Mouse (Mus musculus): ENCODE data around the gene Adsl. TPM values are rescaled to one million over a fixed set of nuclear protein-coding genes. Genes with fewer than 3 reads are reported as not detected.

Adsl gene
- polyA plus RNA-seq, 1 experiment from 2014 or later: 101 TPM

GRCm38 (mm10) chr15:81012359-81012758, 64.1 kb downstream of the Adsl start:
- no peak for ATAC-seq
- whole genome bisulfite sequencing: 91% methylated on average over 4 of the region's 4 CpGs

GRCm38 (mm10) chr15:81013186-81013585, 64.9 kb downstream of the Adsl start:
- Histone ChIP-seq H3K27ac (no peak overlapping the region), H3K9ac (replicated peaks) (no peak overlapping the region), H3K27me3 (no peaks in the 10 kb centered on the region), H3K4me3 (replicated peaks) (no peak overlapping the region), H3K4me2 (replicated peaks) (no peak overlapping the region), H3K4me1 (replicated peaks) (no peaks in the 10 kb centered on the region), H3K9me3 (no peaks in the 10 kb centered on the region), H3K36me3 (peaks cover 98% of the 10 kb centered on the region)
- ATAC-seq: no peak
- 85% methylated on average over 7 of the region's 7 CpGs for WGBS

More at GRCm38 (mm10) chr15:81012359-81012758, 64.1 kb downstream of the Adsl start:
- Histone ChIP-seq H3K4me1 (replicated peaks) (no peaks in the 10 kb centered on the region), H3K9me3 (no peaks in the 10 kb centered on the region), H3K27me3 (no peaks in the 10 kb centered on the region), H3K4me3 (replicated peaks) (no peak overlapping the region), H3K4me2 (replicated peaks) (no peak overlapping the region), H3K36me3 (peaks cover 98% of the 10 kb centered on the region), H3K27ac (no peak overlapping the region), H3K9ac (replicated peaks) (no peak overlapping the region)

- H3K36me3 ChIP-seq: peaks cover 99% of the 10 kb centered on the region
- H3K4me1 ChIP-seq (replicated peaks): no peaks in the 10 kb centered on the region
- no peak overlapping the region for H3K9ac ChIP-seq (replicated peaks)
- H3K27ac ChIP-seq: no peak overlapping the region
- H3K9me3 ChIP-seq: no peaks in the 10 kb centered on the region
- 94% methylated on average over 5 of the region's 5 CpGs for WGBS
- no peak for ATAC-seq
- H3K4me3 ChIP-seq (replicated peaks): no peak overlapping the region
- no peaks in the 10 kb centered on the region for H3K27me3 ChIP-seq
- H3K4me2 ChIP-seq (replicated peaks): no peak overlapping the region
Measured at GRCm38 (mm10) chr15:81015068-81015744, 66.9 kb downstream of the Adsl start.

- whole genome bisulfite sequencing: 95% methylated on average over 10 of the region's 10 CpGs
- Histone ChIP-seq H3K27me3 (no peaks in the 10 kb centered on the region), H3K4me1 (replicated peaks) (no peaks in the 10 kb centered on the region), H3K36me3 (peaks cover 99% of the 10 kb centered on the region), H3K9me3 (no peaks in the 10 kb centered on the region), H3K4me2 (replicated peaks) (no peak overlapping the region), H3K4me3 (replicated peaks) (no peak overlapping the region), H3K9ac (replicated peaks) (no peak overlapping the region), H3K27ac (no peak overlapping the region)
- no peak for ATAC-seq
Measured at GRCm38 (mm10) chr15:81016488-81016887, 68.2 kb downstream of the Adsl start.

GRCm38 (mm10) chr15:81017308-81017707, 69.0 kb downstream of the Adsl start:
- Histone ChIP-seq H3K27ac (no peak overlapping the region), H3K4me3 (replicated peaks) (no peak overlapping the region), H3K9me3 (no peaks in the 10 kb centered on the region), H3K27me3 (no peaks in the 10 kb centered on the region), H3K36me3 (peaks cover 99% of the 10 kb centered on the region), H3K4me1 (replicated peaks) (no peaks in the 10 kb centered on the region), H3K9ac (replicated peaks) (no peak overlapping the region), H3K4me2 (replicated peaks) (no peak overlapping the region)
- WGBS: 92% methylated on average over 7 of the region's 7 CpGs
- no peak for ATAC-seq

Small RNA genes lying within 50 kb of the gene (microRNA-seq; reads per million reads assigned to microRNA genes)
- gene Mir5113: 22.3 reads per million, percentile 36 among the genes with 10 or more reads in this experiment

Other genes with a start within 250 kb of the Adsl start
- gene Tnrc6b, start 237.2 kb upstream of the Adsl start, polyA plus RNA-seq (2015; fragmentation: Nextera tagmentation; extraction: Ambion mirVana): 48.7 and 51.0 TPM in 2 replicates
- 49.4 and 52.5 TPM in 2 replicates for gene Sgsm3, start 29.3 kb downstream of the Adsl start, polyA plus RNA-seq (2015; fragmentation: Nextera tagmentation; extraction: Ambion mirVana)
- 21.6 and 32.0 TPM in 2 replicates for gene Mrtfa, start 242.3 kb downstream of the Adsl start, polyA plus RNA-seq (2015; fragmentation: Nextera tagmentation; extraction: Ambion mirVana)